Mouse (Mus musculus) liver, embryonic 14.5 days (tissue): Measurements from ENCODE around the gene Opcml. TPM values are rescaled to one million over a fixed set of nuclear protein-coding genes. Genes with fewer than 3 reads are reported as not detected.

Experiments
- ATAC-seq: fragments of 200-750 bp; cut with Nextera tagmentation; 2 replicates; pipeline ENCODE4 v1.8.0; 2017; ENCODE audit warnings: moderate number of reproducible peaks, mild to moderate bottlenecking, moderate library complexity; ENCODE audit not compliant: insufficient read depth
- DNase-seq, 3 experiments: peaks; one replicate each; pipeline ENCODE4 v3.0.0-alpha.2; 2012 to 2013; ENCODE audit warnings: low read depth in 3 of 3, low spot score in 3 of 3
- H3K27ac ChIP-seq: fragments of 300-500 bp; sonication (generic); 2 replicates; pipeline ENCODE4 v1.5.1; 2014; ENCODE audit warnings: moderate library complexity, mild to moderate bottlenecking, control low read depth, inconsistent platforms
- H3K27me3 ChIP-seq: fragments of 300-500 bp; sonication (generic); 2 replicates; pipeline ENCODE4 v1.6.1; 2014; ENCODE audit warnings: mild to moderate bottlenecking, low read length, moderate library complexity; ENCODE audit not compliant: control insufficient read depth, insufficient read depth
- H3K36me3 ChIP-seq: fragments of 300-500 bp; sonication (generic); replicated peaks from 2 replicates; pipeline ENCODE4 v1.6.1; 2014; ENCODE audit warnings: low read depth; ENCODE audit not compliant: control insufficient read depth, insufficient read depth
- H3K4me1 ChIP-seq, 2 experiments: fragments of 200-500 bp in 1 of 2; fragments of 300-500 bp in 1 of 2; sonication (generic) in 1 of 2; replicated peaks; 2 replicates each; pipeline ENCODE4 v1.6.1; 2012 to 2014; ENCODE audit warnings: antibody characterized with exemption in 1 of 2, inconsistent platforms in 1 of 2, low read length in 1 of 2; ENCODE audit not compliant: control insufficient read depth in 2 of 2, insufficient read depth in 2 of 2
- H3K4me2 ChIP-seq: fragments of 300-500 bp; sonication (generic); 2 replicates; pipeline ENCODE4 v1.6.1; 2014; ENCODE audit warnings: low read depth, mild to moderate bottlenecking, control low read depth, moderate library complexity
- H3K4me3 ChIP-seq, 2 experiments: fragments of 200-500 bp in 1 of 2; fragments of 300-500 bp in 1 of 2; sonication (generic) in 1 of 2; 2 replicates each; pipeline ENCODE4 v1.5.1; 2012 to 2014; ENCODE audit warnings: low read depth in 2 of 2, low read length in 2 of 2, mild to moderate bottlenecking in 2 of 2, control low read depth in 1 of 2, inconsistent platforms in 1 of 2, moderate library complexity in 1 of 2; ENCODE audit not compliant: insufficient read depth in 1 of 2
- H3K9ac ChIP-seq: fragments of 300-500 bp; sonication (generic); replicated peaks from 2 replicates; pipeline ENCODE4 v1.6.1; 2014; ENCODE audit warnings: mild to moderate bottlenecking, control low read depth, moderate library complexity
- H3K9me3 ChIP-seq: fragments of 300-500 bp; sonication (generic); 2 replicates; pipeline ENCODE4 v1.6.1; 2016; ENCODE audit warnings: low read length, mixed read lengths; ENCODE audit not compliant: control insufficient read depth
- CTCF ChIP-seq: IDR thresholded peaks from 2 replicates; pipeline ENCODE4 v1.5.1; 2016; ENCODE audit warnings: antibody characterized with exemption, low read depth, control low read depth
- EP300 ChIP-seq: IDR thresholded peaks from 2 replicates; pipeline ENCODE4 v1.6.1; 2016; ENCODE audit warnings: antibody characterized with exemption, low read depth
- whole genome bisulfite sequencing: fragments of 180-500 bp; shearing (Covaris S2); extraction: QIAGEN DNeasy Blood & Tissue Kit; methylation state at CpG from one replicate; pipeline ENCODE4 v1.1.7; 2014; ENCODE audit not compliant: insufficient replicate concordance; 5-methylcytosine and 5-hydroxymethylcytosine counted together
- polyA plus RNA-seq, 2 experiments: library from polyadenylated mRNA; depleted of rRNA in 1 of 2; stranded (reverse) in 1 of 2; unstranded in 1 of 2; fragments of >200 nt; fragmentation: Nextera tagmentation in 1 of 2; extraction: Ambion mirVana in 1 of 2; gene quantifications; 2 replicates each; pipeline versions ENCODE4 v1.2.1 to v1.2.3; 2012 to 2014

Opcml gene
- polyA plus RNA-seq, 2 experiments = 0.03 TPM; not detected in 1

DNA sequence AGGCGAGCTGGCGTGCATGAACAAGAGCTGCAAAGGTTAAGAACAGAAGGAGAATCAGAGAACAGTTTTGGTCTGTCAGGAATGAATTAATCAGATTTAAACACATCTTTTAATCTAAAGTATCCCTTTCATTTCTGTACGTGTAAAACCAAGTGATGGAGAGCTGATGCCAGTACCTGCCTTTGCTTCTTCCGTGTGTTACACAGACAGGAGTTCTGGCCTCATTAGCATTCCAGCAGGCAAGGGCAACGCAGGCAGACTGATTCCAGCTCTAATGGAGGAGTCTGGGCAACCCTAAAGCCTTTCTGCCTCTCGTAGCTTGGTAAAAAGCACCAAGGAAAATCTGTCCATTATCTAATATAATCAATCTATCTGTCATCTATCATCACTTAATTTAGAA, 771.2 kb downstream of the Opcml start:
- Histone ChIP-seq H3K36me3 (no peaks in the 10 kb centered on the region), H3K27me3 (no peaks in the 10 kb centered on the region), H3K4me1 (no peaks in the 10 kb centered on the region), H3K4me3 (no peak overlapping the region), H3K27ac (no peak overlapping the region), H3K9me3 (no peaks in the 10 kb centered on the region), H3K4me2 (no peak overlapping the region), H3K9ac (no peak overlapping the region)
- WGBS = 48% methylated on average over 6 of the region's 6 CpGs
- no peak for TF ChIP-seq EP300
- no peak for TF ChIP-seq CTCF
- DNase-seq (no peak), ATAC-seq (no peak)

DNA sequence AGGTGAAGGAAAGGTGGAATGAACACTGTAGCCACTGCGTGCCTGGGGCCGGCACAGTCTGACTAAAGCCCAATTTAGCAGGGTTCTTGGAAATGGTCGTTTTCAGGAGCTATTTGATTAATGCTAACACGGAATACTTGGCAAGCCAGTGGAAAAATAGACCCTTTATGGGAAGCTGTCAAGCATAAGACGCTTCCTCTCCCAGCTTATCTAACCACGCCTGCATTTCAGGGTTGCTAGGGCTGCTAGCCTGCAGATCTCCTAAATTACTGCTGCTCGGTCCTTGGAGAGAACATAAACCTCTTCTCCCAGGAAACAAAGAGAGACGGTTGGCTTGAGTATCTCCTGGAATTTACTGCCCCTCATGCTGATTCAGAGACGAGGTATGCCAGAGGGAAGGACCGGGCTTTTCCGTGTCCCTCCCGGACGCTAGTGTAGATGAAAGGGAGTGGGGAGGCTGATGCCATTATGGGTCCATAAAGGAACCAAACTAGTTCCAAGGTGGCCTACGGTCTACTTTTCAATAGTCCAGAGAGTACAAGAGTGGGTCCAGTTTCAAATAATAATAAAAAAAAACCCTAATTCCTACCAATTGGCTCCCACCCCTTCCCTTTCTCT, 772.6 kb downstream of the Opcml start:
- no peaks in the 10 kb centered on the region for H3K36me3 ChIP-seq
- no peak overlapping the region for H3K27ac ChIP-seq
- no peak overlapping the region for H3K9ac ChIP-seq
- H3K4me2 ChIP-seq = no peak overlapping the region
- H3K27me3 ChIP-seq = no peaks in the 10 kb centered on the region
- WGBS = 36% methylated on average over 14 of the region's 14 CpGs
- H3K4me3 ChIP-seq = no peak overlapping the region
- no peak for ATAC-seq
- H3K4me1 ChIP-seq = no peaks in the 10 kb centered on the region
- H3K9me3 ChIP-seq = no peaks in the 10 kb centered on the region
- TF ChIP-seq CTCF (no peak), EP300 (no peak)
- DNase-seq = no peak

DNA sequence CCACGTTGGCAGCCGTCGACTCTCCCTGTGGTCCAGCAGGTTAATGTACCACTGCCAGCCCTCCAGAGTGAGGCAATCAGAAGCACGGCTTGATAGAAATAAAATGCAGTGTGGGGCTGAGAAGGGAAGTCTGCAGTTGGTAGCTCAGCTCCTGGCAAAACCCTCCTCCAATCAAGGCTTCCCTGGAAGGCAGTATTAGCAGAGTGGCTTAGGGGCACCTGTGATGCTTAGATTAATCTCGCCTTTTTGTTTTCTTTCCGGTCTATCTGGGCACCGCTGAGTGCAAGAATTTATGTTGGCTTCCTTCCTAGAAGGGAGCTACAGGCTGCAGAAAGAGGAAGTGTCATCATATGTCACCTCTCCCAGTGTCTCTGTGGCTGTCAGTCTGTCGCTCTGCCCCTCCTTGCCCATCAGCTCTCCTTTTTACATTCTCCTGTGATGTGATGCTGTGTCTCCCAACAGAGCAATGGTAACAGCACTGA, 778.5 kb downstream of the Opcml start:
- DNase-seq = no peak
- no peaks in the 10 kb centered on the region for H3K36me3 ChIP-seq
- no peak overlapping the region for H3K4me3 ChIP-seq
- no peak for ATAC-seq
- WGBS = 9% methylated on average over 8 of the region's 8 CpGs
- no peaks in the 10 kb centered on the region for H3K27me3 ChIP-seq
- no peak overlapping the region for H3K4me2 ChIP-seq
- TF ChIP-seq CTCF (no peak), EP300 (no peak)
- H3K9me3 ChIP-seq = no peaks in the 10 kb centered on the region
- no peaks in the 10 kb centered on the region for H3K4me1 ChIP-seq
- no peak overlapping the region for H3K9ac ChIP-seq
- no peak overlapping the region for H3K27ac ChIP-seq

DNA sequence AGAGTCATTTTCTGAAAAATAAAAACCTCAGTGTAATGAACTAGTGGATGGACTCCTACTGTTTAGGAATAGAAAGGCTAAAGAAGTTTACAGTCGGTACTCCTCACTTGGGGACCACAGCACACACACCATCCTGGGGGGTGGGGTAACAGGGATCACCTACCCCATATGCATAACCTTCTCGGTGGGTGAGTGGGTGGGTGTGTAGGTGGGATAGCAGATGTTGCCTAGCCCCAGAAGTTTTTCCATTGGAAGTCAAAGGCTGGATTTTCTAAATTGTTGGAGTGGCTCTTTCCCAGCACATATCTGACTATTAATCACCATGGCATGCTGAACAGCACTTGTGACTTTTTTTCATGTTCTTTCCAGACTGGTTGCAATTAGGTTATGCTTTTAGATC, 779.2 kb downstream of the Opcml start:
- Histone ChIP-seq H3K27ac (no peak overlapping the region), H3K4me2 (no peak overlapping the region), H3K9ac (no peak overlapping the region), H3K9me3 (no peaks in the 10 kb centered on the region), H3K27me3 (no peaks in the 10 kb centered on the region), H3K4me3 (no peak overlapping the region), H3K4me1 (no peaks in the 10 kb centered on the region), H3K36me3 (no peaks in the 10 kb centered on the region)
- no peak for ATAC-seq
- 29% methylated on average over 2 of the region's 2 CpGs for WGBS
- DNase-seq = no peak
- no peak for TF ChIP-seq CTCF
- no peak for TF ChIP-seq EP300

DNA sequence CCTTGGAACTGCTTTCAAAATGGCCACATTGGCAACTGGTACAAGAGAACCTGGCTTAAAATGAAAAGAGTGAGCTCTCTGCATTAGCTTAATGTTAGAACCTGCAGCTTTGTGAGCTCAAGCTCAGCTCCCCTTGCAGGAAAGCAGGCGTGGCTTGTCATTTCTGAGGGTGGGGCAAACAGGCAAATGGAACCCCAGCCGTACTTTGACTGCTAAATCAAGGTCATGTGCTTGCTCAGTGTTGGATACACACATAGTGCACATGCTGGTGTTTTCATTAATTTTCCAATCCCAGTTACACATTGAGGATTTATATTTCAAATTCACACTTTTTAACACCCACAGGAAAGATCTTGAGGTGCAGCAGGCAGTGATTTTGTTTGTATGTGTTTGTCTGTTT, 781.1 kb downstream of the Opcml start:
- TF ChIP-seq CTCF (no peak), EP300 (no peak)

More for the DNA sequence above, 781.1 kb downstream of the Opcml start:
- no peak overlapping the region for H3K4me2 ChIP-seq
- no peaks in the 10 kb centered on the region for H3K36me3 ChIP-seq
- no peak overlapping the region for H3K4me3 ChIP-seq
- ATAC-seq (no peak), DNase-seq (no peak)
- no peaks in the 10 kb centered on the region for H3K27me3 ChIP-seq
- H3K9ac ChIP-seq = no peak overlapping the region
- 47% methylated on average over 2 of the region's 2 CpGs for WGBS
- H3K4me1 ChIP-seq = no peaks in the 10 kb centered on the region
- H3K9me3 ChIP-seq = no peaks in the 10 kb centered on the region
- H3K27ac ChIP-seq = no peak overlapping the region
